Mouse (Mus musculus) lung, postnatal 10 days (tissue): Measurements from ENCODE around the gene Fam72a.

Experiments used
- DNase-seq: peaks from one replicate; pipeline ENCODE4 v3.0.0; 2021

Gene Fam72a

GRCm38 (mm10) chr1:131527281-131528080 is at the start of gene Fam72a, which contains the start of gene Srgap2:
Gene Fam72a (plus strand): TSS chr1:131527903.
Gene Srgap2 (minus strand): TSS chr1:131527352.
- DNase-seq: peak; percentile 99

GRCm38 (mm10) chr1:131478770-131479305 is 48.9 kb upstream of the Fam72a start:
- no peak for DNase-seq

GRCm38 (mm10) chr1:131481391-131481790 is 46.3 kb upstream of the Fam72a start:
- DNase-seq: no peak

- DNase-seq: no peak
Measured at GRCm38 (mm10) chr1:131482242-131482641, 45.5 kb upstream of the Fam72a start.

GRCm38 (mm10) chr1:131486094-131486850 is 41.4 kb upstream of the Fam72a start:
- DNase-seq: no peak

- no peak for DNase-seq
Measured at GRCm38 (mm10) chr1:131489312-131489711, 38.4 kb upstream of the Fam72a start.

- no peak for DNase-seq
Measured at GRCm38 (mm10) chr1:131491579-131491978, 36.1 kb upstream of the Fam72a start.

GRCm38 (mm10) chr1:131492360-131492759 is 35.3 kb upstream of the Fam72a start:
- DNase-seq: no peak

- DNase-seq: peak; percentile 14
Measured at GRCm38 (mm10) chr1:131493966-131494898, 33.5 kb upstream of the Fam72a start.

- no peak for DNase-seq
Measured at GRCm38 (mm10) chr1:131498231-131498630, 29.5 kb upstream of the Fam72a start.

GRCm38 (mm10) chr1:131501681-131502080 is 26.0 kb upstream of the Fam72a start:
- no peak for DNase-seq

- no peak for DNase-seq
Measured at GRCm38 (mm10) chr1:131511131-131511530, 16.6 kb upstream of the Fam72a start.

- no peak for DNase-seq
Measured at GRCm38 (mm10) chr1:131511661-131512500, 15.8 kb upstream of the Fam72a start.

- DNase-seq: no peak
Measured at GRCm38 (mm10) chr1:131513136-131513535, 14.6 kb upstream of the Fam72a start.

GRCm38 (mm10) chr1:131514197-131514596 is 13.5 kb upstream of the Fam72a start:
- DNase-seq: no peak

GRCm38 (mm10) chr1:131516588-131516987 is 11.1 kb upstream of the Fam72a start:
- DNase-seq: no peak

GRCm38 (mm10) chr1:131523794-131524193 is 3.9 kb upstream of the Fam72a start:
- DNase-seq: no peak

GRCm38 (mm10) chr1:131525101-131525585 is 2.6 kb upstream of the Fam72a start:
- peak; percentile 59 for DNase-seq

- DNase-seq: peak; percentile 62
Measured at GRCm38 (mm10) chr1:131525586-131526271, 2.0 kb upstream of the Fam72a start.

- DNase-seq: peak; percentile 84
Measured at GRCm38 (mm10) chr1:131526371-131527270, 1.1 kb upstream of the Fam72a start.
